Mouse (Mus musculus) liver, postnatal 0 days (tissue): Measurements from ENCODE around the gene Ltbp1. TPM values are rescaled to one million over a fixed set of nuclear protein-coding genes. Genes with fewer than 3 reads are reported as not detected.

Source experiments
- ATAC-seq: fragments of 200-750 bp; cut with Nextera tagmentation; 2 replicates; pipeline ENCODE4 v1.8.0; 2017; ENCODE audit warnings: mild to moderate bottlenecking, moderate library complexity
- DNase-seq: peaks from one replicate; pipeline ENCODE4 v3.0.0-alpha.2; 2016
- H3K27ac ChIP-seq: fragments of 300-500 bp; sonication (generic); 2 replicates; pipeline ENCODE4 v1.5.1; 2014; ENCODE audit warnings: antibody characterized with exemption, moderate library complexity, mild to moderate bottlenecking, low read depth
- H3K27me3 ChIP-seq: fragments of 300-500 bp; sonication (generic); 2 replicates; pipeline ENCODE4 v1.6.1; 2014; ENCODE audit warnings: low read length, control low read depth, mixed read lengths; ENCODE audit not compliant: insufficient read depth
- H3K36me3 ChIP-seq: fragments of 300-500 bp; sonication (generic); replicated peaks from 2 replicates; pipeline ENCODE4 v1.6.1; 2014; ENCODE audit warnings: mild to moderate bottlenecking, control low read depth, low read length, moderate library complexity, mixed read lengths; ENCODE audit not compliant: insufficient read depth
- H3K4me1 ChIP-seq: fragments of 300-500 bp; sonication (generic); 2 replicates; pipeline ENCODE4 v1.6.1; 2014; ENCODE audit warnings: antibody characterized with exemption, mild to moderate bottlenecking, control low read depth; ENCODE audit not compliant: insufficient read depth
- H3K4me2 ChIP-seq: fragments of 300-500 bp; sonication (generic); 2 replicates; pipeline ENCODE4 v1.6.1; 2014; ENCODE audit warnings: low read depth, mild to moderate bottlenecking, low read length, moderate library complexity, mixed read lengths
- H3K4me3 ChIP-seq: fragments of 300-500 bp; sonication (generic); 2 replicates; pipeline ENCODE4 v1.5.1; 2014; ENCODE audit warnings: low read depth, low read length
- H3K9ac ChIP-seq: fragments of 300-500 bp; sonication (generic); replicated peaks from 2 replicates; pipeline ENCODE4 v1.6.1; 2014; ENCODE audit warnings: mild to moderate bottlenecking, moderate library complexity
- H3K9me3 ChIP-seq: fragments of 300-500 bp; sonication (generic); 2 replicates; pipeline ENCODE4 v1.6.1; 2016; ENCODE audit warnings: mild to moderate bottlenecking, control low read depth, low read length, mixed read lengths
- CTCF ChIP-seq: sonication (generic); IDR thresholded peaks from 2 replicates; pipeline ENCODE4 v1.5.1; 2016; ENCODE audit warnings: antibody characterized with exemption, low read depth
- EP300 ChIP-seq: IDR thresholded peaks from 2 replicates; pipeline ENCODE4 v1.6.1; 2016; ENCODE audit warnings: antibody characterized with exemption, low read depth, mild to moderate bottlenecking
- WGBS: fragments of 180-500 bp; shearing (Covaris S2); extraction: QIAGEN DNeasy Blood & Tissue Kit; methylation state at CpG from one replicate; pipeline ENCODE4 v1.1.7; 2014; ENCODE audit not compliant: insufficient replicate concordance; 5-methylcytosine and 5-hydroxymethylcytosine counted together
- polyA plus RNA-seq: library from polyadenylated mRNA; unstranded; fragments of >200 nt; fragmentation: Nextera tagmentation; extraction: Ambion mirVana; gene quantifications from 2 replicates; pipeline ENCODE4 v1.2.1, GENCODE M21; 2015

The Ltbp1 gene
- polyA plus RNA-seq, 1 experiment from 2014 or later: 2.8 TPM

DNA sequence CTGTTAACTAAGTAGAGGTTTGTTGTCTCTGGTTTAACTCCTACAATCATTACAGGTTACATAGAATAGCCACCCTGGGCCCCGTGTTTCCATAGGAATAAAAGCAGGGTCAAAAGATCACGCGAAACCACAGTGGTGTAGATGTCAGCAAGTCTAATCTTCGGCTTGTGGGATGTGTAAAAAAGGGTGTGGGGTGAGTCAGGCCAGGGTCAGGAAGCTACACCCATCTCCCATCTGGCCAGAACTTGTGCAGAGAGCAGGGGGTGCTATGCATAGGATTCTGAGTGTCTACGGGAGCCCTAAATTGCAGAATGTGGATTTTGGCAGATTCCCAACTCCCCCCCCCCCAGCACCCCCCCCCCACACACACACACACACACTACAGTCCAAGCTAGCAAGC lies 432.8 kb downstream of the Ltbp1 start:
- H3K9me3 ChIP-seq: no peaks in the 10 kb centered on the region
- H3K4me3 ChIP-seq: no peak overlapping the region
- H3K27ac ChIP-seq: no peak overlapping the region
- ATAC-seq: no peak
- TF ChIP-seq CTCF: no peak
- no peak for TF ChIP-seq EP300
- WGBS: 36% methylated on average over 5 of the region's 5 CpGs
- no peak overlapping the region for H3K4me2 ChIP-seq
- H3K9ac ChIP-seq: no peak overlapping the region
- no peaks in the 10 kb centered on the region for H3K36me3 ChIP-seq
- DNase-seq: no peak
- H3K27me3 ChIP-seq: no peaks in the 10 kb centered on the region
- H3K4me1 ChIP-seq: no peaks in the 10 kb centered on the region

DNA sequence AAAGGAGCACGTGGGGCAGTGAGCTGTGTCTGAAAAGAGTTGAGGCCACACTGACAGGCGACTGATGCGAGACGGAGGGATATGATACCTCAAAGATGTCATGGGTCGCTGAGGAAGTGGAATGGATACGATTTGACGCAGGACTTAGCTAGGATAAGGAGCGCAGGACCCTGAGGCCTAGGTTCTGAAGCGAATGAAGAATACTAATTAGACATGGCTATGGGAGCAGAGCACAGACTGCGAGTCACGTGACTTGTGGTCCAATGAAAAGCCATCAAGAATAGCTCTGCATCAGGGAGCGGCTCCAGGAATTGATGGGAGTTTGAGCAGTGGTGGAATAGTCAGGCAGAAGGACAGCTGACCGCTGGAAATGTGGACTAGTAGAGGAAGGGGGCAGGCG lies 433.7 kb downstream of the Ltbp1 start:
- Histone ChIP-seq H3K27me3 (no peaks in the 10 kb centered on the region), H3K4me1 (no peaks in the 10 kb centered on the region), H3K9ac (no peak overlapping the region), H3K9me3 (no peaks in the 10 kb centered on the region), H3K27ac (no peak overlapping the region), H3K4me3 (no peak overlapping the region), H3K4me2 (no peak overlapping the region), H3K36me3 (no peaks in the 10 kb centered on the region)
- WGBS: 75% methylated on average over 14 of the region's 14 CpGs
- TF ChIP-seq CTCF: no peak
- TF ChIP-seq EP300: no peak
- DNase-seq: no peak
- no peak for ATAC-seq

GRCm38 (mm10) chr17:75440619-75441018 lies 435.3 kb downstream of the Ltbp1 start:
- 37% methylated on average over 7 of the region's 7 CpGs for WGBS
- H3K4me3 ChIP-seq: no peak overlapping the region
- no peaks in the 10 kb centered on the region for H3K27me3 ChIP-seq
- no peak overlapping the region for H3K27ac ChIP-seq
- no peak overlapping the region for H3K4me2 ChIP-seq
- TF ChIP-seq EP300 (no peak), CTCF (no peak)
- DNase-seq (no peak), ATAC-seq (no peak)
- H3K9ac ChIP-seq: no peak overlapping the region
- H3K4me1 ChIP-seq: no peaks in the 10 kb centered on the region
- H3K36me3 ChIP-seq: no peaks in the 10 kb centered on the region
- no peaks in the 10 kb centered on the region for H3K9me3 ChIP-seq

GRCm38 (mm10) chr17:75441260-75441830 lies 436.0 kb downstream of the Ltbp1 start:
- H3K27me3 ChIP-seq: no peaks in the 10 kb centered on the region
- ATAC-seq: no peak
- H3K9me3 ChIP-seq: no peaks in the 10 kb centered on the region
- H3K9ac ChIP-seq: no peak overlapping the region
- H3K4me1 ChIP-seq: no peaks in the 10 kb centered on the region
- H3K4me3 ChIP-seq: no peak overlapping the region
- TF ChIP-seq CTCF (no peak), EP300 (no peak)
- H3K27ac ChIP-seq: no peak overlapping the region
- no peaks in the 10 kb centered on the region for H3K36me3 ChIP-seq
- 73% methylated on average over 5 of the region's 5 CpGs for WGBS
- DNase-seq: no peak
- H3K4me2 ChIP-seq: no peak overlapping the region
